Mouse (Mus musculus) brain, embryonic 14.5 days (tissue): ENCODE results near the gene Zfp292.

ENCODE experiments used
- CTCF ChIP-seq: fragments of 200-500 bp; IDR thresholded peaks from 2 replicates; pipeline ENCODE4 v1.5.1; 2012; ENCODE audit warnings: inconsistent platforms, mild to moderate bottlenecking, moderate library complexity, borderline replicate concordance; ENCODE audit not compliant: insufficient read depth, insufficient read length; ENCODE audit errors: extremely low read depth
- POLR2A ChIP-seq: fragments of 200-500 bp; IDR thresholded peaks from 2 replicates; pipeline ENCODE4 v1.6.1; 2012; ENCODE audit warnings: mild to moderate bottlenecking, inconsistent platforms, borderline replicate concordance; ENCODE audit not compliant: poor library complexity, insufficient read depth, insufficient read length, severe bottlenecking; ENCODE audit errors: extremely low read depth

GRCm38 (mm10) chr4:34861438-34861837 lies 21.3 kb downstream of the Zfp292 start:
- TF ChIP-seq POLR2A: no peak
- TF ChIP-seq CTCF: no peak
